In genomic region chr2:116876955-116877615, GRCm38 (mm10) we compare ENCODE assay signal across 19 mouse cellular contexts. TPM values are rescaled to one million over a fixed set of nuclear protein-coding genes. Genes with fewer than 3 reads are reported as not detected.
DNase-seq lines count a peak whose midpoint lies in the region; ATAC-seq and TF ChIP-seq lines count a peak whose summit lies in the region.
"Had no signal": no experiment of that assay in that cellular context is flagged by ENCODE, and none has a peak within 500 bp of the region (broad histone marks: within the 10 kb centered on the region; RNA-seq: fewer than 3 reads in every experiment).

No protein-coding gene starts in this region.

- no peaks in the 10 kb centered on the region for H3K27me3 ChIP-seq in midbrain, embryonic 13.5 days
- no peaks in the 10 kb centered on the region for H3K27me3 ChIP-seq in midbrain, embryonic 16.5 days (ENCODE audit: control insufficient read depth, insufficient read depth, low read depth, low read length)
- no peaks in the 10 kb centered on the region for H3K27me3 ChIP-seq in embryonic facial prominence, embryonic 14.5 days (replicated peaks; ENCODE audit: control insufficient read depth, insufficient read depth, low read length)
- no peaks in the 10 kb centered on the region for H3K27me3 ChIP-seq in hindbrain, embryonic 11.5 days (ENCODE audit: control insufficient read depth, insufficient read depth, low read length)
- H3K27me3 ChIP-seq in neural tube, embryonic 14.5 days (ENCODE audit: control insufficient read depth, insufficient read depth, low read length) = no peaks in the 10 kb centered on the region
- no peaks in the 10 kb centered on the region for H3K27me3 ChIP-seq in lung, postnatal 0 days (replicated peaks; ENCODE audit: insufficient read depth, low read length)
- H3K27me3 ChIP-seq: limb, embryonic 13.5 days had no signal

- DNase-seq in embryonic facial prominence, embryonic 14.5 days (ENCODE audit: low spot score) = peak; percentile 14
- peak; percentile 11 for DNase-seq in hindbrain, embryonic 11.5 days (ENCODE audit: low spot score)
- no peak for DNase-seq in cerebellum, adult 18-20 months
- no peak for DNase-seq in lung, postnatal 0 days (ENCODE audit: low spot score)
- DNase-seq: cerebellum, adult 2 months; gastrocnemius, postnatal 10 days; heart, postnatal 4 days; kidney, adult 18-20 months; kidney, postnatal 36 days; right cerebral cortex, adult 18-20 months; thymus, adult 18-20 months had no signal

- peaks cover 8% of the 10 kb centered on the region; the same call in 1 of the 2 replicates for H3K4me1 ChIP-seq in midbrain, embryonic 13.5 days (replicated peaks)
- H3K4me1 ChIP-seq in midbrain, embryonic 16.5 days (ENCODE audit: control insufficient read depth, insufficient read depth, low read length) = no peaks in the 10 kb centered on the region
- H3K4me1 ChIP-seq in embryonic facial prominence, embryonic 14.5 days (ENCODE audit: control insufficient read depth, insufficient read depth, low read length) = no peaks in the 10 kb centered on the region
- H3K4me1 ChIP-seq in hindbrain, embryonic 11.5 days (replicated peaks; ENCODE audit: control insufficient read depth, insufficient read depth, low read length) = no peaks in the 10 kb centered on the region
- no peaks in the 10 kb centered on the region for H3K4me1 ChIP-seq in neural tube, embryonic 14.5 days (ENCODE audit: control insufficient read depth, insufficient read depth, low read length)
- no peaks in the 10 kb centered on the region for H3K4me1 ChIP-seq in lung, postnatal 0 days (ENCODE audit: insufficient read depth, low read depth, low read length)
- H3K4me1 ChIP-seq: heart, embryonic 12.5 days had no signal

- no peak overlapping the region for H3K9ac ChIP-seq in midbrain, embryonic 13.5 days (replicated peaks)
- no peak overlapping the region for H3K9ac ChIP-seq in midbrain, embryonic 16.5 days (ENCODE audit: low read depth, low read length)
- no peak overlapping the region for H3K9ac ChIP-seq in embryonic facial prominence, embryonic 14.5 days (ENCODE audit: low read depth, low read length)
- H3K9ac ChIP-seq in hindbrain, embryonic 11.5 days (ENCODE audit: low read depth, low read length) = no peak overlapping the region
- no peak overlapping the region for H3K9ac ChIP-seq in neural tube, embryonic 14.5 days (replicated peaks; ENCODE audit: low read depth, low read length)
- H3K9ac ChIP-seq in lung, postnatal 0 days (replicated peaks; ENCODE audit: low read depth) = no peak overlapping the region
- H3K9ac ChIP-seq: heart, embryonic 12.5 days; limb, embryonic 13.5 days had no signal

- TF ChIP-seq EP300 in lung, postnatal 0 days (IDR thresholded peaks at IDR 0.05) = no peak

- H3K9me3 ChIP-seq in midbrain, embryonic 13.5 days = no peaks in the 10 kb centered on the region
- no peaks in the 10 kb centered on the region for H3K9me3 ChIP-seq in midbrain, embryonic 16.5 days (replicated peaks; ENCODE audit: control insufficient read depth, low read length, poor library complexity, severe bottlenecking)
- H3K9me3 ChIP-seq in embryonic facial prominence, embryonic 14.5 days (ENCODE audit: control insufficient read depth, low read length) = no peaks in the 10 kb centered on the region
- H3K9me3 ChIP-seq in hindbrain, embryonic 11.5 days (ENCODE audit: control insufficient read depth, low read length) = no peaks in the 10 kb centered on the region
- H3K9me3 ChIP-seq in neural tube, embryonic 14.5 days (ENCODE audit: control insufficient read depth, low read length) = no peaks in the 10 kb centered on the region
- no peaks in the 10 kb centered on the region for H3K9me3 ChIP-seq in lung, postnatal 0 days (ENCODE audit: low read length)
- H3K9me3 ChIP-seq: heart, embryonic 12.5 days; limb, embryonic 13.5 days had no signal

- H3K27ac ChIP-seq in midbrain, embryonic 13.5 days = no peak overlapping the region
- H3K27ac ChIP-seq in midbrain, embryonic 16.5 days (ENCODE audit: low read length) = no peak overlapping the region
- H3K27ac ChIP-seq in embryonic facial prominence, embryonic 14.5 days (replicated peaks; ENCODE audit: low read depth, low read length) = no peak overlapping the region
- no peak overlapping the region for H3K27ac ChIP-seq in hindbrain, embryonic 11.5 days (ENCODE audit: low read depth, low read length)
- H3K27ac ChIP-seq in neural tube, embryonic 14.5 days (ENCODE audit: low read depth, low read length) = no peak overlapping the region
- H3K27ac ChIP-seq in lung, postnatal 0 days (ENCODE audit: low read length) = no peak overlapping the region
- H3K27ac ChIP-seq: limb, embryonic 13.5 days had no signal

- no peaks in the 10 kb centered on the region for H3K36me3 ChIP-seq in midbrain, embryonic 13.5 days
- H3K36me3 ChIP-seq in midbrain, embryonic 16.5 days (ENCODE audit: control insufficient read depth, insufficient read depth, low read length) = no peaks in the 10 kb centered on the region
- no peaks in the 10 kb centered on the region for H3K36me3 ChIP-seq in embryonic facial prominence, embryonic 14.5 days (ENCODE audit: control insufficient read depth, insufficient read depth, low read length)
- H3K36me3 ChIP-seq in hindbrain, embryonic 11.5 days (ENCODE audit: control insufficient read depth, insufficient read depth, low read length) = no peaks in the 10 kb centered on the region
- H3K36me3 ChIP-seq in neural tube, embryonic 14.5 days (ENCODE audit: control insufficient read depth, insufficient read depth, low read length) = no peaks in the 10 kb centered on the region
- no peaks in the 10 kb centered on the region for H3K36me3 ChIP-seq in lung, postnatal 0 days (ENCODE audit: insufficient read depth, low read length)
- H3K36me3 ChIP-seq: heart, embryonic 12.5 days; limb, embryonic 13.5 days had no signal

- ATAC-seq in midbrain, embryonic 13.5 days = peak; percentile 55
- no peak for ATAC-seq in midbrain, embryonic 16.5 days
- 0 out of 2 replicates have a peak, but pooled peaks have one; percentile 30 for ATAC-seq in embryonic facial prominence, embryonic 14.5 days (ENCODE audit: low read depth)
- ATAC-seq in hindbrain, embryonic 11.5 days (ENCODE audit: low FRiP score) = peak; percentile 47; the same call in 1 of the 2 replicates
- ATAC-seq in neural tube, embryonic 14.5 days (ENCODE audit: low read depth) = peak; percentile 75
- ATAC-seq in lung, postnatal 0 days = no peak
- ATAC-seq: activated CD4-positive, CD25-positive, alpha-beta regulatory T cell, adult 4 months; CD4-positive, CD25-positive, alpha-beta regulatory T cell, adult 4 months had no signal

- H3K4me3 ChIP-seq in midbrain, embryonic 13.5 days (replicated peaks) = no peak overlapping the region
- no peak overlapping the region for H3K4me3 ChIP-seq in midbrain, embryonic 16.5 days (ENCODE audit: low read depth, low read length)
- H3K4me3 ChIP-seq in embryonic facial prominence, embryonic 14.5 days (ENCODE audit: low read depth, low read length) = no peak overlapping the region
- H3K4me3 ChIP-seq in hindbrain, embryonic 11.5 days (ENCODE audit: low read depth, low read length) = no peak overlapping the region
- H3K4me3 ChIP-seq in neural tube, embryonic 14.5 days (ENCODE audit: low read depth, low read length) = no peak overlapping the region
- no peak overlapping the region for H3K4me3 ChIP-seq in lung, postnatal 0 days (ENCODE audit: low read depth, low read length)
- H3K4me3 ChIP-seq: heart, embryonic 12.5 days; limb, embryonic 13.5 days had no signal

- no peak for TF ChIP-seq CTCF in lung, postnatal 0 days (IDR thresholded peaks at IDR 0.05)

- H3K4me2 ChIP-seq in midbrain, embryonic 13.5 days (replicated peaks) = no peak overlapping the region
- H3K4me2 ChIP-seq in midbrain, embryonic 16.5 days (ENCODE audit: low read length) = no peak overlapping the region
- H3K4me2 ChIP-seq in embryonic facial prominence, embryonic 14.5 days (ENCODE audit: low read depth, low read length) = no peak overlapping the region
- H3K4me2 ChIP-seq in hindbrain, embryonic 11.5 days (replicated peaks; ENCODE audit: low read depth, low read length) = no peak overlapping the region
- H3K4me2 ChIP-seq in neural tube, embryonic 14.5 days (ENCODE audit: low read depth, low read length) = no peak overlapping the region
- no peak overlapping the region for H3K4me2 ChIP-seq in lung, postnatal 0 days (replicated peaks; ENCODE audit: low read depth, low read length)
- H3K4me2 ChIP-seq: heart, embryonic 12.5 days; limb, embryonic 13.5 days had no signal

- 28% methylated on average over 9 of the region's 9 CpGs for WGBS in midbrain, embryonic 13.5 days
- WGBS in midbrain, embryonic 16.5 days = 26% methylated on average over 9 of the region's 9 CpGs
- 30% methylated on average over 9 of the region's 9 CpGs for WGBS in embryonic facial prominence, embryonic 14.5 days
- WGBS in hindbrain, embryonic 11.5 days = 32% methylated on average over 9 of the region's 9 CpGs
- WGBS in neural tube, embryonic 14.5 days = 26% methylated on average over 9 of the region's 9 CpGs
- WGBS in lung, postnatal 0 days = 49% methylated on average over 9 of the region's 9 CpGs

RNA-seq across cellular contexts. Expression of gene Tmco5, which starts 1.4 kb away (rescaled TPM):
- polyA plus RNA-seq in midbrain, embryonic 13.5 days (2015; fragmentation: Nextera tagmentation; extraction: Ambion mirVana) = not detected in 2 replicates
- not detected in 2 replicates for polyA plus RNA-seq in midbrain, embryonic 16.5 days (2015; fragmentation: Nextera tagmentation; extraction: Ambion mirVana)
- not detected in 2 replicates for polyA plus RNA-seq in embryonic facial prominence, embryonic 14.5 days (2014; fragmentation: Nextera tagmentation; extraction: Ambion mirVana)
- polyA plus RNA-seq in hindbrain, embryonic 11.5 days (2014; fragmentation: Nextera tagmentation; extraction: Ambion mirVana) = not detected in 2 replicates
- polyA plus RNA-seq in neural tube, embryonic 14.5 days (2014; fragmentation: Nextera tagmentation; extraction: Ambion mirVana) = not detected in 2 replicates
- polyA plus RNA-seq in lung, postnatal 0 days (2015; fragmentation: Nextera tagmentation; extraction: Ambion mirVana) = not detected in 2 replicates
- polyA plus RNA-seq: activated CD4-positive, CD25-positive, alpha-beta regulatory T cell, adult 4 months; CD4-positive, CD25-positive, alpha-beta regulatory T cell, adult 4 months; cerebellum, adult 2 months; heart, embryonic 12.5 days; limb, embryonic 13.5 days; liver, embryonic 16.5 days had no signal

Comparison
In these comparisons a context has a peak if more than half of its experiments do, and no peak if none do; other contexts are left out.
1. ATAC-seq: peak in midbrain, embryonic 13.5 days (single experiment), embryonic facial prominence, embryonic 14.5 days (single experiment), hindbrain, embryonic 11.5 days (single experiment) and neural tube, embryonic 14.5 days (single experiment); none in midbrain, embryonic 16.5 days (single experiment) and lung, postnatal 0 days (single experiment).
2. DNase-seq: peak in embryonic facial prominence, embryonic 14.5 days (single experiment) and hindbrain, embryonic 11.5 days (single experiment); none in cerebellum, adult 18-20 months (0 of 2) and lung, postnatal 0 days (single experiment).